15 mouse cellular contexts compared by ENCODE assay signal in genomic region chr16:21654384-21654783, GRCm38 (mm10). TPM values are rescaled to one million over a fixed set of nuclear protein-coding genes. Genes with fewer than 3 reads are reported as not detected.
DNase-seq lines count a peak whose midpoint lies in the region; ATAC-seq and TF ChIP-seq lines count a peak whose summit lies in the region.
"Had no signal": no experiment of that assay in that cellular context is flagged by ENCODE, and none has a peak within 500 bp of the region (broad histone marks: within the 10 kb centered on the region; RNA-seq: fewer than 3 reads in every experiment).

No protein-coding gene starts in this region.

- no peaks in the 10 kb centered on the region for H3K9me3 ChIP-seq in forebrain, postnatal 0 days (ENCODE audit: low read length)
- peaks cover 4% of the 10 kb centered on the region; the same call in 1 of the 2 replicates for H3K9me3 ChIP-seq in midbrain, embryonic 10.5 days (replicated peaks)
- no peaks in the 10 kb centered on the region for H3K9me3 ChIP-seq in neural tube, embryonic 15.5 days (replicated peaks)
- H3K9me3 ChIP-seq: embryonic facial prominence, embryonic 10.5 days had no signal

- 0 out of 2 replicates have a peak overlapping the region, but pooled peaks have one; percentile 16 for H3K27ac ChIP-seq in forebrain, postnatal 0 days (ENCODE audit: low read depth, low read length)
- H3K27ac ChIP-seq in midbrain, embryonic 10.5 days (replicated peaks) = peak overlapping the region; percentile 72; the same call in 1 of the 2 replicates
- H3K27ac ChIP-seq in neural tube, embryonic 15.5 days (replicated peaks) = 0 out of 2 replicates have a peak overlapping the region, but pooled peaks have one; percentile 41
- H3K27ac ChIP-seq in layer of hippocampus, adult 2 months = no peak overlapping the region
- H3K27ac ChIP-seq: embryonic facial prominence, embryonic 10.5 days had no signal

- H3K4me2 ChIP-seq in forebrain, postnatal 0 days (ENCODE audit: low read depth) = no peak overlapping the region
- no peak overlapping the region for H3K4me2 ChIP-seq in neural tube, embryonic 15.5 days

- no peak overlapping the region; the same call in 1 of the 2 replicates for H3K9ac ChIP-seq in forebrain, postnatal 0 days
- no peak overlapping the region for H3K9ac ChIP-seq in neural tube, embryonic 15.5 days (replicated peaks)

- 0 out of 2 replicates have a peak, but pooled peaks cover 6% of the 10 kb centered on the region for H3K4me1 ChIP-seq in forebrain, postnatal 0 days (ENCODE audit: insufficient read depth)
- peaks cover 18% of the 10 kb centered on the region for H3K4me1 ChIP-seq in midbrain, embryonic 10.5 days
- H3K4me1 ChIP-seq in neural tube, embryonic 15.5 days = peaks cover 8% of the 10 kb centered on the region

- H3K36me3 ChIP-seq in forebrain, postnatal 0 days (ENCODE audit: insufficient read depth) = peaks cover 19% of the 10 kb centered on the region
- H3K36me3 ChIP-seq in midbrain, embryonic 10.5 days = peaks cover 79% of the 10 kb centered on the region
- H3K36me3 ChIP-seq in neural tube, embryonic 15.5 days = peaks cover 22% of the 10 kb centered on the region
- H3K36me3 ChIP-seq: embryonic facial prominence, embryonic 10.5 days had no signal

- DNase-seq in heart, adult 11 months = peak; percentile 45
- no peak for DNase-seq in heart, adult 9 months (ENCODE audit: low spot score in 2 of 2)
- DNase-seq in forebrain, postnatal 0 days = no peak
- DNase-seq in midbrain, embryonic 10.5 days (ENCODE audit: low spot score) = no peak
- DNase-seq in layer of hippocampus, adult 2 months (ENCODE audit: low spot score in 2 of 2) = no peak
- DNase-seq in heart, postnatal 10 days = no peak
- no peak for DNase-seq in left cerebral cortex, adult 11 months (ENCODE audit: low spot score)
- DNase-seq: adrenal gland, adult 8-10 months; cerebellum, adult 9-11 months; gastrocnemius, postnatal 14 days; kidney, adult 9 months; lung, postnatal 14 days; right cerebral cortex, postnatal 25 days had no signal

- intact Hi-C loops in heart, postnatal 10 days (cut with DNase I) = no loop called here

- WGBS in forebrain, postnatal 0 days = 24% methylated on average over 5 of the region's 5 CpGs
- 79% methylated on average over 5 of the region's 5 CpGs for WGBS in midbrain, embryonic 10.5 days
- WGBS in neural tube, embryonic 15.5 days = 42% methylated on average over 5 of the region's 5 CpGs

- peak; percentile 69 for ATAC-seq in forebrain, postnatal 0 days
- ATAC-seq in neural tube, embryonic 15.5 days (ENCODE audit: low FRiP score) = peak; percentile 33; the same call in 1 of the 2 replicates

- no peak for TF ChIP-seq CTCF in forebrain, postnatal 0 days (IDR thresholded peaks at IDR 0.05; ENCODE audit: low read depth)
- no peak for TF ChIP-seq CTCF in layer of hippocampus, adult 2 months (conservative IDR thresholded peaks at IDR 0.05)

- no peaks in the 10 kb centered on the region for H3K27me3 ChIP-seq in forebrain, postnatal 0 days (ENCODE audit: insufficient read depth, low read length)
- H3K27me3 ChIP-seq in midbrain, embryonic 10.5 days (ENCODE audit: low read depth, poor library complexity, severe bottlenecking) = no peaks in the 10 kb centered on the region
- no peaks in the 10 kb centered on the region for H3K27me3 ChIP-seq in neural tube, embryonic 15.5 days (replicated peaks)

- no peak overlapping the region for H3K4me3 ChIP-seq in forebrain, postnatal 0 days (ENCODE audit: low read depth, low read length)
- H3K4me3 ChIP-seq in midbrain, embryonic 10.5 days = no peak overlapping the region
- H3K4me3 ChIP-seq in neural tube, embryonic 15.5 days (replicated peaks) = no peak overlapping the region
- no peak overlapping the region for H3K4me3 ChIP-seq in layer of hippocampus, adult 2 months
- H3K4me3 ChIP-seq: embryonic facial prominence, embryonic 10.5 days had no signal

RNA-seq across cellular contexts. Expression of gene 2510009E07Rik, which starts 40.1 kb away (rescaled TPM):
- 37.0 and 37.6 TPM in 2 replicates for total RNA-seq in forebrain, postnatal 0 days (2014; rRNA removed)
- 30.6 and 40.5 TPM in 2 replicates for polyA plus RNA-seq in forebrain, postnatal 0 days (2015; fragmentation: Nextera tagmentation; extraction: Ambion mirVana)
- 81.7 and 97.5 TPM in 2 replicates for polyA plus RNA-seq in midbrain, embryonic 10.5 days (2016; fragmentation: Nextera tagmentation; extraction: Ambion mirVana)
- 36.5 and 41.9 TPM in 2 replicates for polyA plus RNA-seq in neural tube, embryonic 15.5 days (2015; fragmentation: Nextera tagmentation; extraction: Ambion mirVana)
- 10 to 100 TPM; 38.4 to 40.3 TPM for total RNA-seq in layer of hippocampus, adult 2 months (2021)
- 10 to 100 TPM; 42.4 to 45.1 TPM for total RNA-seq in heart, postnatal 10 days (2021)
